Mouse (Mus musculus) liver, postnatal 0 days (tissue): ENCODE data around the gene Pef1.

Experiments
- CTCF ChIP-seq: sonication (generic); IDR thresholded peaks from 2 replicates; pipeline ENCODE4 v1.5.1; 2016; ENCODE audit warnings: antibody characterized with exemption, low read depth
- EP300 ChIP-seq: IDR thresholded peaks from 2 replicates; pipeline ENCODE4 v1.6.1; 2016; ENCODE audit warnings: antibody characterized with exemption, low read depth, mild to moderate bottlenecking

DNA sequence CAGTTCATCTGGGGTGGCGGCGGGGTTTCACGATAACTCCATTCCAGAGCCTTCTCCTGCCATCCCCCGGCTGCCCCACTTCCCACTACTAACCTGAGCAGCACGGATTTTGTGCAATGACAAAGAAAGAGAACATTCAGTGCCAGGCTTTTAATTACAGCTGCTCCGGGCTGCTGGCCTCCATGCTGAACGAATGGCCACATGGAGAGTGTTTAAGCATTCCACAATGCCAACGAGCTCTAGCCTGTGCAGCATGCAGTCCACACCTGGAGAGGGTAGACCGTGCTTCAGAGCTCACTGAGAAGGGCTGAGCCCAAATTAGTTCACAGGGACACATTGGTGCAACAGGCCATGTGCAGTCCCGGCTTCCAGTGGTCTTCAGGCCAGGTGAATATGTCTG, 27.7 kb downstream of the Pef1 start:
- TF ChIP-seq EP300 (no peak), CTCF (no peak)
